Mouse (Mus musculus) heart, adult 2 months (tissue): ENCODE measurements around the gene Gm20388. TPM values are rescaled to one million over a fixed set of nuclear protein-coding genes. Genes with fewer than 3 reads are reported as not detected.

Experiments
- DNase-seq, 2 experiments: peaks; one replicate each; pipeline ENCODE4 v3.0.0; 2021
- H3K27ac ChIP-seq: fragments of 200-600 bp; 2 replicates; pipeline ENCODE4 v1.8.1; 2022
- H3K27me3 ChIP-seq: fragments of 200-500 bp; 2 replicates; pipeline ENCODE4 v1.6.1; 2012; ENCODE audit warnings: mild to moderate bottlenecking, low read length, inconsistent platforms, mixed read lengths; ENCODE audit not compliant: control insufficient read depth, insufficient read depth
- H3K36me3 ChIP-seq: fragments of 200-500 bp; 2 replicates; pipeline ENCODE4 v1.6.1; 2012; ENCODE audit warnings: low read length, inconsistent platforms; ENCODE audit not compliant: control insufficient read depth, insufficient read depth
- H3K4me1 ChIP-seq: fragments of 200-500 bp; 2 replicates; pipeline ENCODE4 v1.6.1; 2011; ENCODE audit warnings: low read length; ENCODE audit not compliant: control insufficient read depth, insufficient read depth
- H3K4me3 ChIP-seq: fragments of 200-600 bp; 2 replicates; pipeline ENCODE4 v1.8.1; 2022
- H3K79me2 ChIP-seq: fragments of 200-500 bp; replicated peaks from 2 replicates; pipeline ENCODE4 v1.6.1; 2012; ENCODE audit warnings: mild to moderate bottlenecking, inconsistent platforms, low read length, moderate library complexity, mixed read lengths; ENCODE audit not compliant: control insufficient read depth, insufficient read depth
- H3K9ac ChIP-seq: fragments of 200-500 bp; 2 replicates; pipeline ENCODE4 v1.6.1; 2012; ENCODE audit warnings: low read depth, mild to moderate bottlenecking, control low read depth, inconsistent platforms, low read length, mixed read lengths
- CTCF ChIP-seq: fragments of 200-600 bp; IDR thresholded peaks from 2 replicates; pipeline ENCODE4 v1.8.1; 2022; ENCODE audit warnings: antibody characterized with exemption, mild to moderate bottlenecking, moderate library complexity
- EP300 ChIP-seq: fragments of 200-500 bp; IDR thresholded peaks from 2 replicates; pipeline ENCODE4 v1.6.1; 2011; ENCODE audit warnings: low read depth, low read length, control low read depth; ENCODE audit not compliant: insufficient read depth
- POLR2A ChIP-seq: fragments of 200-500 bp; IDR thresholded peaks from 2 replicates; pipeline ENCODE4 v1.6.1; 2011; ENCODE audit warnings: mild to moderate bottlenecking, low read depth, low read length, control low read depth; ENCODE audit not compliant: insufficient read depth
- WGBS: fragments of 180-500 bp; shearing (Covaris S2); methylation state at CpG from one replicate; pipeline ENCODE4 v1.1.7; 2018; 5-methylcytosine and 5-hydroxymethylcytosine counted together
- intact Hi-C: fragments of 180-260 bp; cut with DNase I; formaldehyde crosslinking; loops from one replicate; pipeline ENCODE4 v1.15.1; 2025
- polyA plus RNA-seq: library from polyadenylated mRNA; depleted of rRNA; stranded (reverse); fragments of >200 nt; gene quantifications from 2 replicates; pipeline ENCODE4 v1.2.3, GENCODE M21; 2012
- total RNA-seq, 2 experiments: library from RNA; stranded (reverse); gene quantifications; 2 replicates each; pipeline ENCODE4 v1.2.3; 2021

The Gm20388 gene
- total and polyA plus RNA-seq, 3 experiments = 1.8 to 32.3 TPM; not detected in 1

- H3K27me3 ChIP-seq = no peaks in the 10 kb centered on the region
- peaks cover 5% of the 10 kb centered on the region; the same call in 1 of the 2 replicates for H3K4me1 ChIP-seq
- H3K4me3 ChIP-seq = no peak overlapping the region
- TF ChIP-seq EP300 (no peak), CTCF (no peak), POLR2A (no peak)
- no peak for DNase-seq
- no peak overlapping the region for H3K27ac ChIP-seq
- H3K36me3 ChIP-seq = no peaks in the 10 kb centered on the region
- 82% methylated on average over 11 of the region's 11 CpGs for WGBS
- intact Hi-C loops = no loop called here
- no peaks in the 10 kb centered on the region for H3K79me2 ChIP-seq
- no peak overlapping the region for H3K9ac ChIP-seq
These were observed 2282.9 kb downstream of the Gm20388 start for GRCm38 (mm10) chr8:122193521-122193920.

- Histone ChIP-seq H3K4me3 (no peak overlapping the region), H3K27me3 (no peaks in the 10 kb centered on the region), H3K27ac (no peak overlapping the region), H3K4me1 (peaks cover 5% of the 10 kb centered on the region; the same call in 1 of the 2 replicates), H3K36me3 (no peaks in the 10 kb centered on the region), H3K79me2 (no peaks in the 10 kb centered on the region), H3K9ac (no peak overlapping the region)
- DNase-seq = peak; percentile 77 to 79
- TF ChIP-seq EP300 = no peak
- TF ChIP-seq CTCF = no peak
- TF ChIP-seq POLR2A = no peak
- 36% methylated on average over 8 of the region's 8 CpGs for WGBS
- intact Hi-C loops = no loop called here
These were observed 2283.8 kb downstream of the Gm20388 start for GRCm38 (mm10) chr8:122194396-122194795.

- H3K4me1 ChIP-seq = peaks cover 5% of the 10 kb centered on the region; the same call in 1 of the 2 replicates
- H3K79me2 ChIP-seq = no peaks in the 10 kb centered on the region
- no peak overlapping the region for H3K4me3 ChIP-seq
- H3K27me3 ChIP-seq = no peaks in the 10 kb centered on the region
- no peak overlapping the region for H3K9ac ChIP-seq
- no peak overlapping the region for H3K27ac ChIP-seq
- DNase-seq = no peak
- intact Hi-C loops = no loop called here
- no peak for TF ChIP-seq POLR2A
- TF ChIP-seq EP300 = no peak
- no peak for TF ChIP-seq CTCF
- H3K36me3 ChIP-seq = no peaks in the 10 kb centered on the region
- 80% methylated on average over 5 of the region's 5 CpGs for WGBS
These were observed 2286.7 kb downstream of the Gm20388 start for GRCm38 (mm10) chr8:122197342-122197741.

GRCm38 (mm10) chr8:122198378-122199025 lies 2287.9 kb downstream of the Gm20388 start:
- TF ChIP-seq POLR2A = no peak
- TF ChIP-seq EP300 = 0 out of 2 replicates have a peak, but pooled peaks have one; percentile 16
- TF ChIP-seq CTCF = peak; percentile 63
- intact Hi-C loops = loop anchor here (1.0 kb wide), 1 partner anchor 61 kb away; no protein-coding TSS in a partner anchor
- Histone ChIP-seq H3K4me1 (peaks cover 5% of the 10 kb centered on the region; the same call in 1 of the 2 replicates), H3K4me3 (no peak overlapping the region), H3K36me3 (no peaks in the 10 kb centered on the region), H3K27ac (no peak overlapping the region), H3K9ac (no peak overlapping the region), H3K79me2 (no peaks in the 10 kb centered on the region), H3K27me3 (no peaks in the 10 kb centered on the region)
- peak in 1 of 2 experiments; percentile 27 for DNase-seq
- WGBS = 69% methylated on average over 12 of the region's 12 CpGs

- DNase-seq = peak in 1 of 2 experiments; percentile 11
- Histone ChIP-seq H3K4me3 (no peak overlapping the region), H3K9ac (no peak overlapping the region), H3K27me3 (no peaks in the 10 kb centered on the region), H3K27ac (no peak overlapping the region), H3K4me1 (peaks cover 2% of the 10 kb centered on the region; the same call in 1 of the 2 replicates), H3K79me2 (no peaks in the 10 kb centered on the region), H3K36me3 (no peaks in the 10 kb centered on the region)
- intact Hi-C loops = no loop called here
- TF ChIP-seq POLR2A = no peak
- WGBS = 70% methylated on average over 9 of the region's 9 CpGs
These were observed 2288.6 kb downstream of the Gm20388 start for GRCm38 (mm10) chr8:122199191-122199590.

- H3K27ac ChIP-seq = no peak overlapping the region
- no peak overlapping the region for H3K9ac ChIP-seq
- H3K27me3 ChIP-seq = no peaks in the 10 kb centered on the region
- H3K79me2 ChIP-seq = no peaks in the 10 kb centered on the region
- WGBS = 34% methylated on average over 4 of the region's 4 CpGs
- DNase-seq = peak; percentile 36 to 50
- no peak overlapping the region for H3K4me3 ChIP-seq
- TF ChIP-seq CTCF (no peak), EP300 (no peak), POLR2A (no peak)
- intact Hi-C loops = no loop called here
- no peaks in the 10 kb centered on the region for H3K36me3 ChIP-seq
- no peaks in the 10 kb centered on the region for H3K4me1 ChIP-seq
These were observed 2289.2 kb downstream of the Gm20388 start for GRCm38 (mm10) chr8:122199841-122200240.
